Mouse (Mus musculus) thymus, adult 2 months (tissue): ENCODE data around the gene Ocel1.

Experiments used
- CTCF ChIP-seq: fragments of 200-500 bp; IDR thresholded peaks from 2 replicates; pipeline ENCODE4 v1.5.1; 2012; ENCODE audit warnings: mild to moderate bottlenecking, control low read depth, low read length, moderate library complexity, borderline replicate concordance; ENCODE audit not compliant: control insufficient read depth, poor library complexity, insufficient read depth; ENCODE audit errors: extremely low read depth
- POLR2A ChIP-seq: fragments of 200-500 bp; IDR thresholded peaks from 2 replicates; pipeline ENCODE4 v1.6.1; 2012; ENCODE audit warnings: mild to moderate bottlenecking, low read length, control low read depth, moderate library complexity; ENCODE audit not compliant: control insufficient read depth, poor library complexity, insufficient read depth; ENCODE audit errors: extremely low read depth

GRCm38 (mm10) chr8:71369040-71369718, 1.9 kb upstream of the Ocel1 start:
- TF ChIP-seq CTCF (no peak), POLR2A (no peak)
